Mouse (Mus musculus) yolk sac, embryonic 10.5 days (tissue): ENCODE measurements around the gene Tnnt2.

Experiments used
- DNase-seq: peaks from one replicate; pipeline ENCODE4 v3.0.0-alpha.2; 2017; ENCODE audit warnings: low spot score

Tnnt2 gene

GRCm38 (mm10) chr1:135835716-135836483 is at the start of gene Tnnt2:
Gene Tnnt2, plus strand, starts transcription at chr1:135836354.
- DNase-seq: peak; percentile 45

DNA sequence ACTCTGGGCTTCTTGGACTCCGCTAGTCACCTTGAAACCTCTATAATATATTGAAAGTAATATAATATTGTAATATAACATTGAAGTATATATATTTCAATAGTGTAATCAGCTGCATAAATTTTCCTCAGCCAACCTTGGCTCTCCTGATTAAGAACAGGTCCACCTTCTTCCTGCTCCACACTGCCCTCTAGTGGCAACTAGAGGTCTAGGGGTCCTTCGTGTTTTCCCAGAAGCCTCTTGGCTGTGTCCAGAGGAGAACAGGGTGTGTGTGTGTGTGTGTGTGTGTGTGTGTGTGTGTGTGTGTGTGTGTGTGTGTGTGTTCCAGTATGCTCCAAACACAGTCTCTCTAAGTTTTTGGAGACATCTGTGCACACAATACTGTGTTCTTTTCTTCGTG is 48.4 kb upstream of the Tnnt2 start:
- peak; percentile 72 for DNase-seq

GRCm38 (mm10) chr1:135788708-135789107 is 47.4 kb upstream of the Tnnt2 start:
- DNase-seq: no peak

GRCm38 (mm10) chr1:135789815-135790214 is 46.3 kb upstream of the Tnnt2 start:
- DNase-seq: no peak

DNA sequence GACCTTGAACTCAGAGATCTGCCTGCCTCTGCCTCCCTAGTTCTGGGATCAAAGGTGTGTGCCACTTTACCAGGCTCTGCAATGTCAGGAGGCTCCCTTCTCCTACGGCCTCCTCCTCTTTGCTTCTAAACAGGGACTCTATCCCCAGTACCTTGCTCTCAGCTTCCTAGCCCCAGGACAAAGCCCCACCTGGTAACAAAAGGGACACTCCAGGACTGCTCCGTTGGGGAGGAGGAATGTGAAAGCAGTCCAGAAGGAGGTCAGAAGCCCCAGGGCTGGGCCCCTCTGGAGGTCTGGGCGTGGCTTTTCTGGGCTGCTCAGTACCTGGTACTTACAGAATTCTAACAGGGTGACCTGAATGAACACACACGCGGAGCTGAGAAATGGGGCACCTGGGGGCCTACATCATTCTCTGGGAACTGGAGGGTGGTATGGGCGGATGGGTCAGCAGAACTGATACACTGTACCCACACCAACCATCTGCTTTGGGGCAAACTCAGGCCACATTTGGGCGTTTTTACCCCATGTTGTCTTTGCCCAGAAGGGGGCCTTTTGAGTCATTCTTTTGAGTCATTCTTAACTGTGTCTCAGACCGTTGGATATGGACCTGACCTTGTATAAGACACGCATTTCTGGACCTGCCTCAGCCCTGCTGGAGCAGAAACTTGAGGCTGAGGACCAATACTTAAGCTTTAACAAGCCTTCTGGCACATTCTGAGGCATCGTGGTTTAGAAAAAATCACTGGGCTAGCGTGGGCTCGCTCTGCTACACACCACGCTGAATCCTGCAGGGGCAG is 43.8 kb upstream of the Tnnt2 start:
- DNase-seq: no peak

GRCm38 (mm10) chr1:135793370-135794215 is 42.6 kb upstream of the Tnnt2 start:
- no peak for DNase-seq

GRCm38 (mm10) chr1:135794216-135795134 is 41.7 kb upstream of the Tnnt2 start:
- no peak for DNase-seq

GRCm38 (mm10) chr1:135798492-135798891 is 37.7 kb upstream of the Tnnt2 start:
- no peak for DNase-seq

DNA sequence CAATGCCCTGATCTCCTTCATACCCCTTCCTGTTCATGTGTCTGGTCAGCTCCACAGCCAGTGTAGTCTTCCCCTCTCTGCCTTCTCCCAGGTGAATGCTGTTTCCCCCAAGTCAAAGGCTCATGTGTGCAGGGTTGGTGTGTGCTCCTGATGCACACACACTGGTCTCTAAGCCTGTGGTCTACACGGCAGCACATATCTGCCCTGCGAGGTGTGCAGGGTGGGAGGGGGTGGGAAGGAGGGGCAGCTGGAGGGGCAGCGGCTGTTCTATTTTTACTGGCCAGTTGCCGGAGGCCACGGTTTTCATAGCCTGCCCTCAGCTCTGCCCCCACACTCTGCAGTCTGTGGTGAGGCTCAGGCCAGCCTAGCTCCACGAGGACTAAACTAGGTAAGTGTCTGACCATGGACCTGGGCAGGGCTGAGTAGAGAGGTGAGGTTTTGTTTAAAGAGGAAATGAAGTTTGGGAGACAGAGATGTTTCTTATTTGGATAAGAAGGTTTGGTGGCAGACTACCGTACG is 37.0 kb upstream of the Tnnt2 start:
- DNase-seq: no peak

- DNase-seq: peak; percentile 68
Measured at GRCm38 (mm10) chr1:135800192-135800950, 35.8 kb upstream of the Tnnt2 start.

DNA sequence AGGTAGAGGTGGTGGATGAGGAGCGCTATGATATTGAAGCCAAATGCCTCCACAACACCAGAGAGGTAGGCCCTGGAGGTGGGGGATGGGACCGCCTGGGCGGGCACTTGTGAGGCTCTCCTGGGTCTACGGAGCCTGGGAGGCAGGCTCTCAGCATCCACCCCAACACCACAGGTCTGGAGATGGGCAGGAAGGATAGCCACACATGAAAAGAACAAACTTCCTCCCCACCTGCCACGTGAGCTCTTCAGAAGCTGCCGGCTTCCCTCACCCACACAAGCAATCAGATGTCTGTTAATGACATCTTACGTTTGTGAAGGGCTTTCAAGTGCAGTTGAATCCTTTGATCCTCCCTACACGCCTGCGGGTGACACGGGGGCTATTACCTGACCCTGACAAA is 28.6 kb upstream of the Tnnt2 start:
- no peak for DNase-seq

GRCm38 (mm10) chr1:135810180-135810579 is 26.0 kb upstream of the Tnnt2 start:
- DNase-seq: peak; percentile 72

DNA sequence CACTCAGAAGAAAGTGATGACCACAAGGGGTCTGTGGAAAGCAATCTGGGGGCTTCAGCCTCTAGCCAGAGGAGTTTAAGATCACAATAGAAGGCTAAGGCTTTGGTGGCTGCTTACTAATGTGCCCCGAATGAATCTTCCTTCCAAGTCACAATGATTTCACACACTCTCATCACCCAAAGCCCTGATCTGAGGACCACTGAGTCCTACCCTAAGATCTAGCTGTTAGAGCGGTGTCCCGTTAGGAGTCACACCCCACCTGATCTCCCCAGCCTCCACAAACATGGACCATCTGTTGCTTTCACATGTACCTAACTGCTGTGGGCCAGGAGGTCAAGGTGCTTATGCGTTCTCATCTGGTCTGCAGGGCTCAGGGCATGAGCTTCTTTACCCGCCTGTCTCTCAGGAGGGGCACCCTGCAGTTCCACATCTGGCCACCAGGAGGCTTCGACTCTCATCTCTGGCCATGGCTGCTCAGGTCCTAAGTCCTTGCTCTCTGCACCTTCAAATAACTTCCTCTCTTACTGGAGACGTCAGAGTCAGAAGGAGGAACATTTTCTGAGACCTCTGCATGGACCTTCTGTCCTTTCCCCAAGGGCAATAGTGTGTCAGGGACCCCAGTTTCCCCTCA is 25.0 kb upstream of the Tnnt2 start:
- DNase-seq: peak; percentile 76

GRCm38 (mm10) chr1:135812205-135812604 is 23.9 kb upstream of the Tnnt2 start:
- no peak for DNase-seq

DNA sequence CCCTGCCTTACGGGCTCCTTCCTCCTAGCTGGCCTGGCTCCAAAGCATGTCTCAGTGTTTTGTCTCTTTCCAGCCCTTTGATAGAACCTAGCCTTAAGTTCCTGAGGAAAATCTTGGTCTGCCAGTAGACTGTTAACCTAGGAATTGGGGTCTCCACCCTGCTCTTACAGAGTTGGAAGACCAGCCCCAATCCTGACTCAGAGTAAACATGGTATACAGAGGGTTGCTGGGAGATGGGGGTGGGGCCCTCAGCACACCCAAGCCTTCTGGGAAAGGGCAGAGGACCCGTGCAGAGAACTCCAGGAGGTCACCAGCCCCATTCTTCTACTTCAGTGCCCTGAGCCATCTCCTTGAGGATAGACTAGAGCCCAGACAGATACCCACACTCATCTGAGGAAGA is 23.5 kb upstream of the Tnnt2 start:
- no peak for DNase-seq

- no peak for DNase-seq
Measured at GRCm38 (mm10) chr1:135813071-135813470, 23.1 kb upstream of the Tnnt2 start.

DNA sequence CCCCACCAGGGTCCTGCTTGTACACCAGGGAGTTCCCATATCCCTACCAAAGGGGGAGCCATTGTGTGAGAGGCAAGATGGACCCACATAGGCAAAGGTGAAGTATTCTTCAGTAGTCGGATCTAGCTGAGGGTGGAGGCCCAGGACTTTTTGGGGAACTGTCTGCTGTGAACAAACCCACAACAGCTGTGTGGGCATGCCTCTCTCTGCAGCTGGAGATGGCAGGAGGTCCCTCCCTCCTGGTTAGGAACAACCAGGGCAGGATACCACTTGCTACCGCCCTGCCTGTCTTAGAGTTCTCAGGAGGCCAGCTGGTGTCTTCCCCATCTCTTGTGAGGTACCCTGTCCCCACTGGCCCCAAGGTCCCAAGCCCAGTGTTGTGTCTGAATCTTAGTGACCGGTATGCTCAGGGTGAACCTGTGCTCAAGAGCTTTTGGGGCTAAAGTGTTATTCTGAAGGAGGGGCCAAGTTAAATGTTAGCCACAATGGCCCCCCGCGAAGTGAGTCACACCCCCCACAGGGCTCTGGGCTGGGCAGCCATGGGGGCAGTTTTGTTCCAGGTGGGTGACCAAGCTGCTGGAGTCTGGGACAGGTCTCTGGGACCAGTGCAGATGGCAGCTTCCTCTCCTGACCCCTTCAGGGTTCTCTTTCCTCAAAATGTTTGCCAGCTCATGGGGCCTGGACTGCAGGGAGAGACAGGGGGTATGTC is 22.3 kb upstream of the Tnnt2 start:
- DNase-seq: no peak

GRCm38 (mm10) chr1:135814531-135814930 is 21.6 kb upstream of the Tnnt2 start:
- no peak for DNase-seq

GRCm38 (mm10) chr1:135817595-135817994 is 18.6 kb upstream of the Tnnt2 start:
- no peak for DNase-seq
